Mouse (Mus musculus) heart, embryonic 12.5 days (tissue): ENCODE results near the gene Slc15a1. TPM values are rescaled to one million over a fixed set of nuclear protein-coding genes. Genes with fewer than 3 reads are reported as not detected.

Experiments used
- ATAC-seq: fragments of 200-750 bp; cut with Nextera tagmentation; 2 replicates; pipeline ENCODE4 v1.8.0; 2017; ENCODE audit warnings: moderate TSS enrichment, moderate library complexity; ENCODE audit not compliant: insufficient number of reproducible peaks, low FRiP score
- H3K27ac ChIP-seq: fragments of 300-500 bp; sonication (generic); 2 replicates; pipeline ENCODE4 v1.5.1; 2016; ENCODE audit warnings: mild to moderate bottlenecking, moderate library complexity; ENCODE audit not compliant: poor library complexity, severe bottlenecking
- H3K27me3 ChIP-seq: fragments of 300-500 bp; sonication (generic); replicated peaks from 2 replicates; pipeline ENCODE4 v1.6.1; 2016; ENCODE audit warnings: mild to moderate bottlenecking, moderate library complexity
- H3K36me3 ChIP-seq: fragments of 300-500 bp; sonication (generic); 2 replicates; pipeline ENCODE4 v1.6.1; 2016; ENCODE audit warnings: mild to moderate bottlenecking, moderate library complexity
- H3K4me1 ChIP-seq: fragments of 300-500 bp; sonication (generic); replicated peaks from 2 replicates; pipeline ENCODE4 v1.6.1; 2016; ENCODE audit warnings: mild to moderate bottlenecking
- H3K4me2 ChIP-seq: fragments of 300-500 bp; sonication (generic); 2 replicates; pipeline ENCODE4 v1.6.1; 2016; ENCODE audit warnings: mild to moderate bottlenecking, moderate library complexity
- H3K4me3 ChIP-seq: fragments of 300-500 bp; sonication (generic); 2 replicates; pipeline ENCODE4 v1.5.1; 2016; ENCODE audit warnings: mild to moderate bottlenecking
- H3K9ac ChIP-seq: fragments of 300-500 bp; sonication (generic); 2 replicates; pipeline ENCODE4 v1.6.1; 2016; ENCODE audit warnings: mild to moderate bottlenecking, moderate library complexity
- H3K9me3 ChIP-seq: fragments of 300-500 bp; sonication (generic); replicated peaks from 2 replicates; pipeline ENCODE4 v1.6.1; 2016; ENCODE audit warnings: mild to moderate bottlenecking, moderate library complexity
- WGBS: fragments of 180-500 bp; shearing (Covaris S2); methylation state at CpG from one replicate; pipeline ENCODE4 v1.1.7; 2016; 5-methylcytosine and 5-hydroxymethylcytosine counted together
- polyA plus RNA-seq: library from polyadenylated mRNA; unstranded; fragments of >200 nt; fragmentation: Nextera tagmentation; extraction: Ambion mirVana; gene quantifications from 2 replicates; pipeline ENCODE4 v1.2.1, GENCODE M21; 2016

Gene Slc15a1
- polyA plus RNA-seq, 1 experiment from 2014 or later = not detected

GRCm38 (mm10) chr14:121467646-121468045, 37.4 kb downstream of the Slc15a1 start:
- ATAC-seq = no peak
- 93% methylated on average over 6 of the region's 6 CpGs for WGBS

GRCm38 (mm10) chr14:121466501-121466900, 38.6 kb downstream of the Slc15a1 start:
- ATAC-seq = no peak
- H3K4me2 ChIP-seq = no peak overlapping the region
- no peaks in the 10 kb centered on the region for H3K27me3 ChIP-seq
- no peak overlapping the region for H3K9ac ChIP-seq
- 73% methylated on average over 4 of the region's 4 CpGs for WGBS
- no peaks in the 10 kb centered on the region for H3K36me3 ChIP-seq
- no peak overlapping the region for H3K4me3 ChIP-seq
- H3K4me1 ChIP-seq = no peaks in the 10 kb centered on the region
- 0 out of 2 replicates have a peak, but pooled peaks cover 4% of the 10 kb centered on the region for H3K9me3 ChIP-seq
- no peak overlapping the region for H3K27ac ChIP-seq

More at GRCm38 (mm10) chr14:121467646-121468045, 37.4 kb downstream of the Slc15a1 start:
- Histone ChIP-seq H3K27me3 (no peaks in the 10 kb centered on the region), H3K9ac (no peak overlapping the region), H3K4me2 (no peak overlapping the region), H3K27ac (no peak overlapping the region), H3K4me3 (no peak overlapping the region), H3K4me1 (no peaks in the 10 kb centered on the region), H3K9me3 (0 out of 2 replicates have a peak, but pooled peaks cover 4% of the 10 kb centered on the region), H3K36me3 (no peaks in the 10 kb centered on the region)

- ATAC-seq = no peak
- Histone ChIP-seq H3K36me3 (no peaks in the 10 kb centered on the region), H3K4me3 (no peak overlapping the region), H3K4me1 (no peaks in the 10 kb centered on the region), H3K9ac (no peak overlapping the region), H3K27me3 (no peaks in the 10 kb centered on the region), H3K27ac (no peak overlapping the region), H3K9me3 (0 out of 2 replicates have a peak, but pooled peaks cover 4% of the 10 kb centered on the region), H3K4me2 (no peak overlapping the region)
- 80% methylated on average over 2 of the region's 2 CpGs for WGBS
Observed at GRCm38 (mm10) chr14:121464318-121464717, 40.7 kb downstream of the Slc15a1 start.

GRCm38 (mm10) chr14:121462756-121463155, 42.3 kb downstream of the Slc15a1 start:
- H3K4me3 ChIP-seq = no peak overlapping the region
- H3K9me3 ChIP-seq = peaks cover 4% of the 10 kb centered on the region; the same call in 1 of the 2 replicates
- no peak overlapping the region for H3K9ac ChIP-seq
- no peaks in the 10 kb centered on the region for H3K4me1 ChIP-seq
- 63% methylated on average over 5 of the region's 5 CpGs for WGBS
- H3K27ac ChIP-seq = no peak overlapping the region
- no peak overlapping the region for H3K4me2 ChIP-seq
- no peaks in the 10 kb centered on the region for H3K27me3 ChIP-seq
- ATAC-seq = no peak
- no peaks in the 10 kb centered on the region for H3K36me3 ChIP-seq

GRCm38 (mm10) chr14:121460966-121461365, 44.1 kb downstream of the Slc15a1 start:
- Histone ChIP-seq H3K36me3 (no peaks in the 10 kb centered on the region), H3K27ac (no peak overlapping the region), H3K9ac (no peak overlapping the region), H3K4me2 (no peak overlapping the region), H3K4me3 (no peak overlapping the region), H3K27me3 (no peaks in the 10 kb centered on the region), H3K9me3 (no peaks in the 10 kb centered on the region; the same call in 1 of the 2 replicates), H3K4me1 (no peaks in the 10 kb centered on the region; the same call in 1 of the 2 replicates)
- 74% methylated on average over 3 of the region's 3 CpGs for WGBS
- no peak for ATAC-seq

- no peak overlapping the region for H3K4me3 ChIP-seq
- H3K9ac ChIP-seq = no peak overlapping the region
- H3K4me2 ChIP-seq = no peak overlapping the region
- H3K27ac ChIP-seq = no peak overlapping the region
- H3K4me1 ChIP-seq = no peaks in the 10 kb centered on the region; the same call in 1 of the 2 replicates
- H3K27me3 ChIP-seq = no peaks in the 10 kb centered on the region
- peaks cover 6% of the 10 kb centered on the region; the same call in 1 of the 2 replicates for H3K9me3 ChIP-seq
- no peaks in the 10 kb centered on the region for H3K36me3 ChIP-seq
- ATAC-seq = no peak
- WGBS = 77% methylated on average over 1 of the region's 1 CpGs
Observed at GRCm38 (mm10) chr14:121458521-121458920, 46.5 kb downstream of the Slc15a1 start.

GRCm38 (mm10) chr14:121457536-121457935, 47.5 kb downstream of the Slc15a1 start:
- no peak for ATAC-seq
- H3K4me2 ChIP-seq = no peak overlapping the region
- H3K9ac ChIP-seq = no peak overlapping the region
- WGBS = 79% methylated on average over 6 of the region's 6 CpGs
- H3K36me3 ChIP-seq = no peaks in the 10 kb centered on the region
- H3K27ac ChIP-seq = no peak overlapping the region
- no peaks in the 10 kb centered on the region for H3K27me3 ChIP-seq
- H3K9me3 ChIP-seq = peaks cover 6% of the 10 kb centered on the region; the same call in 1 of the 2 replicates
- H3K4me3 ChIP-seq = no peak overlapping the region
- H3K4me1 ChIP-seq = no peaks in the 10 kb centered on the region; the same call in 1 of the 2 replicates

- no peaks in the 10 kb centered on the region for H3K36me3 ChIP-seq
- 74% methylated on average over 11 of the region's 11 CpGs for WGBS
- no peak for ATAC-seq
- no peak overlapping the region for H3K9ac ChIP-seq
- H3K27ac ChIP-seq = no peak overlapping the region
- H3K4me1 ChIP-seq = no peaks in the 10 kb centered on the region; the same call in 1 of the 2 replicates
- H3K4me3 ChIP-seq = no peak overlapping the region
- H3K27me3 ChIP-seq = no peaks in the 10 kb centered on the region
- peaks cover 6% of the 10 kb centered on the region; the same call in 1 of the 2 replicates for H3K9me3 ChIP-seq
- no peak overlapping the region for H3K4me2 ChIP-seq
Observed at GRCm38 (mm10) chr14:121456416-121457285, 48.4 kb downstream of the Slc15a1 start.

- no peak overlapping the region for H3K9ac ChIP-seq
- ATAC-seq = no peak
- WGBS = 57% methylated on average over 15 of the region's 15 CpGs
- no peak overlapping the region for H3K27ac ChIP-seq
- H3K4me1 ChIP-seq = no peaks in the 10 kb centered on the region; the same call in 1 of the 2 replicates
- no peaks in the 10 kb centered on the region for H3K36me3 ChIP-seq
- H3K9me3 ChIP-seq = peaks cover 6% of the 10 kb centered on the region; the same call in 1 of the 2 replicates
- no peaks in the 10 kb centered on the region for H3K27me3 ChIP-seq
- H3K4me2 ChIP-seq = no peak overlapping the region
- no peak overlapping the region for H3K4me3 ChIP-seq
Observed at GRCm38 (mm10) chr14:121455976-121456375, 49.1 kb downstream of the Slc15a1 start.

GRCm38 (mm10) chr14:121455527-121455926, 49.5 kb downstream of the Slc15a1 start:
- H3K4me3 ChIP-seq = no peak overlapping the region
- no peak for ATAC-seq
- H3K4me1 ChIP-seq = no peaks in the 10 kb centered on the region; the same call in 1 of the 2 replicates
- WGBS = 8% methylated on average over 6 of the region's 6 CpGs
- peaks cover 6% of the 10 kb centered on the region; the same call in 1 of the 2 replicates for H3K9me3 ChIP-seq
- no peaks in the 10 kb centered on the region for H3K36me3 ChIP-seq
- no peak overlapping the region for H3K9ac ChIP-seq
- no peak overlapping the region for H3K4me2 ChIP-seq
- no peaks in the 10 kb centered on the region for H3K27me3 ChIP-seq
- H3K27ac ChIP-seq = no peak overlapping the region

- Histone ChIP-seq H3K36me3 (no peaks in the 10 kb centered on the region), H3K4me2 (no peak overlapping the region), H3K9ac (no peak overlapping the region), H3K27me3 (no peaks in the 10 kb centered on the region), H3K27ac (no peak overlapping the region), H3K4me1 (no peaks in the 10 kb centered on the region; the same call in 1 of the 2 replicates), H3K4me3 (no peak overlapping the region), H3K9me3 (0 out of 2 replicates have a peak, but pooled peaks cover 6% of the 10 kb centered on the region)
- 42% methylated on average over 3 of the region's 3 CpGs for WGBS
- ATAC-seq = no peak
Observed at GRCm38 (mm10) chr14:121453130-121453529, 51.9 kb downstream of the Slc15a1 start.
